Mouse (Mus musculus) hindbrain, embryonic 13.5 days (tissue): Measurements from ENCODE around the gene Naa38. TPM values are rescaled to one million over a fixed set of nuclear protein-coding genes. Genes with fewer than 3 reads are reported as not detected.
A peak's percentile ranks its signal among the peaks of the same experiment; 100 is the strongest.
"Not testable (repeated sequence)": the region's sequence is repeated elsewhere in the genome, so short reads cannot be mapped to it uniquely, and the experiment has no call there.

Experiments used
- ATAC-seq: fragments of 200-750 bp; cut with Nextera tagmentation; 2 replicates; pipeline ENCODE4 v1.8.0; 2017; ENCODE audit warnings: moderate TSS enrichment; ENCODE audit not compliant: low FRiP score
- H3K27ac ChIP-seq: fragments of 300-500 bp; sonication (generic); 2 replicates; pipeline ENCODE4 v1.5.1; 2015; ENCODE audit warnings: inconsistent platforms, mild to moderate bottlenecking, moderate library complexity
- H3K27me3 ChIP-seq: fragments of 300-500 bp; sonication (generic); 2 replicates; pipeline ENCODE4 v1.6.1; 2015; ENCODE audit warnings: mild to moderate bottlenecking, inconsistent platforms
- H3K36me3 ChIP-seq: fragments of 300-500 bp; sonication (generic); 2 replicates; pipeline ENCODE4 v1.6.1; 2015; ENCODE audit warnings: mild to moderate bottlenecking, inconsistent platforms
- H3K4me1 ChIP-seq: fragments of 300-500 bp; sonication (generic); replicated peaks from 2 replicates; pipeline ENCODE4 v1.6.1; 2015; ENCODE audit warnings: inconsistent platforms
- H3K4me2 ChIP-seq: fragments of 300-500 bp; sonication (generic); 2 replicates; pipeline ENCODE4 v1.6.1; 2015; ENCODE audit warnings: inconsistent platforms, mild to moderate bottlenecking, moderate library complexity
- H3K4me3 ChIP-seq: fragments of 300-500 bp; sonication (generic); 2 replicates; pipeline ENCODE4 v1.5.1; 2015; ENCODE audit warnings: mild to moderate bottlenecking, inconsistent platforms
- H3K9ac ChIP-seq: fragments of 300-500 bp; sonication (generic); 2 replicates; pipeline ENCODE4 v1.6.1; 2015; ENCODE audit warnings: mild to moderate bottlenecking, inconsistent platforms
- H3K9me3 ChIP-seq: fragments of 300-500 bp; sonication (generic); 2 replicates; pipeline ENCODE4 v1.6.1; 2016; ENCODE audit warnings: inconsistent platforms
- WGBS: fragments of 180-500 bp; shearing (Covaris S2); methylation state at CpG from one replicate; pipeline ENCODE4 v1.1.7; 2015; 5-methylcytosine and 5-hydroxymethylcytosine counted together
- polyA plus RNA-seq: library from polyadenylated mRNA; unstranded; fragments of >200 nt; fragmentation: Nextera tagmentation; extraction: Ambion mirVana; gene quantifications from 2 replicates; pipeline ENCODE4 v1.2.1, GENCODE M21; 2015

The Naa38 gene
- polyA plus RNA-seq, 1 experiment from 2014 or later, result 103 TPM

- no peaks in the 10 kb centered on the region for H3K4me1 ChIP-seq
- H3K36me3 ChIP-seq, result peaks cover 10% of the 10 kb centered on the region
- H3K4me2 ChIP-seq, result no peak overlapping the region
- H3K9me3 ChIP-seq, result no peaks in the 10 kb centered on the region
- H3K27ac ChIP-seq, result no peak overlapping the region
- no peak overlapping the region for H3K9ac ChIP-seq
- 92% methylated on average over 3 of the region's 3 CpGs for WGBS
- ATAC-seq, result no peak
- H3K4me3 ChIP-seq, result no peak overlapping the region
- H3K27me3 ChIP-seq, result no peaks in the 10 kb centered on the region
Measured at GRCm38 (mm10) chr11:69379600-69379999, 15.7 kb upstream of the Naa38 start.

- no peak overlapping the region for H3K4me3 ChIP-seq
- no peak for ATAC-seq
- WGBS, result 84% methylated on average over 6 of the region's 6 CpGs
- H3K27ac ChIP-seq, result no peak overlapping the region
- H3K27me3 ChIP-seq, result no peaks in the 10 kb centered on the region
- no peaks in the 10 kb centered on the region for H3K9me3 ChIP-seq
- no peak overlapping the region for H3K4me2 ChIP-seq
- H3K36me3 ChIP-seq, result peaks cover 6% of the 10 kb centered on the region; the same call in 1 of the 2 replicates
- no peak overlapping the region for H3K9ac ChIP-seq
- no peaks in the 10 kb centered on the region for H3K4me1 ChIP-seq
Measured at GRCm38 (mm10) chr11:69381356-69381755, 13.9 kb upstream of the Naa38 start.

DNA sequence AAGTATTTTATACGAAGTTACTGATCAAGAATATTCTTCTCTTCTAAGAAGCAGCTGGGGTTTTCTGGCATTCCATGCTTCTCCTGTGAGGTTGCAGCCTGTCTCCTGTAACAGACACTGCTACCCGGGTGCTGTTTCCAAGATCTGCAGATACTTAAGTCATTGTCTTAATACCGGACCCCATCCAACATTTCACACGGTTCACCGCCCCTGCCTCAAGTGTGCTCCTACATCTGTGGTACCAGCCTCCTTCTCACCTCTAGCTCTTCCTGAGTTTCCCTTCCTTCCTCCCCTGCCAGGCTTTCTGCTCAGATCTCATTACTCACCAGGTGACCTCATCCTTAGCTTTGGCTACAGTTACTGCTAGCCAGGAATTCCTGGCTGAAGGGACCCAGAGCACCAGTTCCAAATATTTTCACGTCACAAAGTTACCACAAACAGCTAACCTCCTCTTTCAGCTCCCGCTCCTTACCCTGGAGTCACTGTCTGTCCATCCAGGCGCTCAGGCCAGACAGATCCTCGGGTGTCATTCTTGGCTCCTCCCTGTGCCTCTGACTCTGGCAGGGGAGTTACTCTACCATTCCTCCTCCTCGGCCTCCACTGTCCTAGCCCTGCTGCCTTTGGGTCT is 12.7 kb upstream of the Naa38 start:
- 68% methylated on average over 10 of the region's 10 CpGs for WGBS
- no peak for ATAC-seq
- 0 out of 2 replicates have a peak overlapping the region, but pooled peaks have one; percentile 0 for H3K9ac ChIP-seq

GRCm38 (mm10) chr11:69384979-69385378 is 10.3 kb upstream of the Naa38 start:
- 82% methylated on average over 6 of the region's 6 CpGs for WGBS
- no peak for ATAC-seq

More for the DNA sequence above, 12.7 kb upstream of the Naa38 start:
- Histone ChIP-seq H3K36me3 (peaks cover 6% of the 10 kb centered on the region; the same call in 1 of the 2 replicates), H3K4me1 (no peaks in the 10 kb centered on the region), H3K4me3 (no peak overlapping the region), H3K27me3 (no peaks in the 10 kb centered on the region), H3K4me2 (no peak overlapping the region), H3K27ac (no peak overlapping the region), H3K9me3 (no peaks in the 10 kb centered on the region)

DNA sequence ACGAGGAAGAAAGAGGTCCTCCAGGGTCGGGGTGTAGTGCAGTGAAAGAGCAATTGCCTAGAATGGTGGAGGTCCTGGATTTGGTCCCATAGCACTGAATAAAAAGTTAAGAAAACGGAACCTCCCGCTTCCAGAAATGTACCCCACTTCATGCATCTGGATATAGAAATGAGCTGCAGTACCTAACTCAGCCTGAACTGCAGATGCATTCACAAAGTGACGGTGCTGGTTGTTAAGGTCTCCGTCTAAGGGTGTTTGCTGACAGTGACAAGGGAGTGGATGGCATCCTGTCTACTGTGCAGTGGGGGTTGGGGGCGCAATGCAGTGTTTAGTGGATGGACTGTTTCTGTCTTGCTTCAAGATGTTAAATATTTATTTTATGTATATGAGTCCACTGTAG is 8.5 kb upstream of the Naa38 start:
- H3K9me3 ChIP-seq, result no peaks in the 10 kb centered on the region
- 83% methylated on average over 7 of the region's 7 CpGs for WGBS
- H3K4me2 ChIP-seq, result no peak overlapping the region
- no peaks in the 10 kb centered on the region for H3K27me3 ChIP-seq
- no peak overlapping the region for H3K9ac ChIP-seq
- H3K27ac ChIP-seq, result no peak overlapping the region
- H3K4me3 ChIP-seq, result no peak overlapping the region
- no peaks in the 10 kb centered on the region; the same call in 1 of the 2 replicates for H3K36me3 ChIP-seq
- ATAC-seq, result no peak
- peaks cover 6% of the 10 kb centered on the region; the same call in 1 of the 2 replicates for H3K4me1 ChIP-seq

More at GRCm38 (mm10) chr11:69384979-69385378, 10.3 kb upstream of the Naa38 start:
- no peak overlapping the region for H3K4me2 ChIP-seq
- peaks cover 5% of the 10 kb centered on the region; the same call in 1 of the 2 replicates for H3K4me1 ChIP-seq
- no peaks in the 10 kb centered on the region for H3K9me3 ChIP-seq
- no peaks in the 10 kb centered on the region for H3K36me3 ChIP-seq
- no peak overlapping the region for H3K4me3 ChIP-seq
- no peak overlapping the region for H3K27ac ChIP-seq
- no peaks in the 10 kb centered on the region for H3K27me3 ChIP-seq
- H3K9ac ChIP-seq, result 0 out of 2 replicates have a peak overlapping the region, but pooled peaks have one; percentile 1

- no peaks in the 10 kb centered on the region for H3K9me3 ChIP-seq
- H3K36me3 ChIP-seq, result no peaks in the 10 kb centered on the region; the same call in 1 of the 2 replicates
- no peak overlapping the region for H3K4me3 ChIP-seq
- H3K4me2 ChIP-seq, result no peak overlapping the region
- H3K9ac ChIP-seq, result no peak overlapping the region
- H3K4me1 ChIP-seq, result peaks cover 6% of the 10 kb centered on the region; the same call in 1 of the 2 replicates
- H3K27ac ChIP-seq, result no peak overlapping the region
- no peaks in the 10 kb centered on the region for H3K27me3 ChIP-seq
- ATAC-seq, result no peak
- WGBS, result 97% methylated on average over 4 of the region's 4 CpGs
Measured at GRCm38 (mm10) chr11:69388680-69389079, 6.6 kb upstream of the Naa38 start.

- Histone ChIP-seq H3K9ac (no peak overlapping the region), H3K4me1 (peaks cover 12% of the 10 kb centered on the region), H3K36me3 (no peaks in the 10 kb centered on the region; the same call in 1 of the 2 replicates), H3K4me3 (no peak overlapping the region), H3K9me3 (no peaks in the 10 kb centered on the region), H3K4me2 (no peak overlapping the region), H3K27ac (no peak overlapping the region), H3K27me3 (no peaks in the 10 kb centered on the region)
- 0 out of 2 replicates have a peak, but pooled peaks have one; percentile 15 for ATAC-seq
- WGBS, result 64% methylated on average over 14 of the region's 14 CpGs
Measured at GRCm38 (mm10) chr11:69389531-69390399, 5.5 kb upstream of the Naa38 start.

DNA sequence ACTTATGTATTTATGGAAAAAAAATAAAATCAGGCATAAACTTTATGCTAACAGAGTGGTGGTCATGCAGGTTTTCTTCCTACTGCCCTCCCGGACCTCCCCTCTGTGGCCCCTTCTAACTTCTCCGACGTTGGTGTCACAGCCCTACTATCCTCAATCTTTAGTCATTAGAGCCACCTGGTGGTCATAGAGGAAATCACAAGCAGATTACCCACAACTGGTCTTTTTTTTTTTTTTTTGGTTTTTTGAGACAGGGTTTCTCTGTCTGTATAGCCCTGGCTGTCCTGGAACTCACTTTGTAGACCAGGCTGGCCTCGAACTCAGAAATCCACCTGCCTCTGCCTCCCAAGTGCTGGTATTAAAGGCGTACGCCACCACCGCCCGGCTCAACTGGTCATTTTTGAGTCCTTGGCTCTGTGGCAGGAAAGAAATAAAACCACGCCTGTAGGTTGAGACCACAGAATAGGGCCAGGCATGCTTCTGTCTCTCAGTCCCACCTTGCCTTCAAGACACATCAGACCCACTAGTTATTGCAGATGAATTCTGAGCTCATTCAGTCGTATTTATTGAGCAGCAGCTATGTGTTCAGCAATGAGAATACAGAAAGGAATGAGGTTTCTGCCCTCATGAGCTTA is 4.8 kb upstream of the Naa38 start:
- 0 out of 2 replicates have a peak, but pooled peaks have one; percentile 14 for ATAC-seq
- Histone ChIP-seq H3K9ac (no peak overlapping the region), H3K4me1 (peaks cover 12% of the 10 kb centered on the region), H3K27me3 (no peaks in the 10 kb centered on the region), H3K9me3 (no peaks in the 10 kb centered on the region), H3K4me3 (no peak overlapping the region), H3K4me2 (no peak overlapping the region), H3K27ac (no peak overlapping the region), H3K36me3 (no peaks in the 10 kb centered on the region; the same call in 1 of the 2 replicates)
- WGBS, result 54% methylated on average over 10 of the region's 10 CpGs

GRCm38 (mm10) chr11:69394591-69395167 is 608 bp upstream of the Naa38 start:
- Histone ChIP-seq H3K9ac (peak overlapping the region; percentile 87), H3K27me3 (peaks cover 12% of the 10 kb centered on the region), H3K4me2 (peak overlapping the region; percentile 80), H3K27ac (peak overlapping the region; percentile 98), H3K4me3 (peak overlapping the region; percentile 66), H3K4me1 (peaks cover 38% of the 10 kb centered on the region), H3K36me3 (peaks cover 20% of the 10 kb centered on the region)
- H3K9me3 ChIP-seq, result not testable (repeated sequence)
- WGBS, result 3% methylated on average over 31 of the region's 31 CpGs
- peak; percentile 21; the same call in 1 of the 2 replicates for ATAC-seq

GRCm38 (mm10) chr11:69395634-69396373 is 517 bp downstream of the Naa38 start:
- Histone ChIP-seq H3K9me3 (no peaks in the 10 kb centered on the region), H3K4me3 (peak overlapping the region; percentile 66), H3K4me2 (peak overlapping the region; percentile 80), H3K4me1 (peaks cover 38% of the 10 kb centered on the region), H3K9ac (peak overlapping the region; percentile 87), H3K36me3 (peaks cover 31% of the 10 kb centered on the region), H3K27me3 (peaks cover 23% of the 10 kb centered on the region), H3K27ac (peak overlapping the region; percentile 98)
- ATAC-seq, result peak; percentile 90
- under 1% methylated on average over 48 of the region's 48 CpGs for WGBS

GRCm38 (mm10) chr11:69396772-69397171 is 1.5 kb downstream of the Naa38 start:
- WGBS, result 22% methylated on average over 11 of the region's 11 CpGs
- H3K27me3 ChIP-seq, result peaks cover 27% of the 10 kb centered on the region
- peaks cover 40% of the 10 kb centered on the region for H3K36me3 ChIP-seq
- H3K4me1 ChIP-seq, result peaks cover 42% of the 10 kb centered on the region
- peak overlapping the region; percentile 87 for H3K9ac ChIP-seq
- peak overlapping the region; percentile 66 for H3K4me3 ChIP-seq
- peak overlapping the region; percentile 80 for H3K4me2 ChIP-seq
- H3K9me3 ChIP-seq, result no peaks in the 10 kb centered on the region
- no peak for ATAC-seq
- H3K27ac ChIP-seq, result peak overlapping the region; percentile 98
